ENCODE assay signal across 17 mouse cellular contexts in the genomic region with DNA sequence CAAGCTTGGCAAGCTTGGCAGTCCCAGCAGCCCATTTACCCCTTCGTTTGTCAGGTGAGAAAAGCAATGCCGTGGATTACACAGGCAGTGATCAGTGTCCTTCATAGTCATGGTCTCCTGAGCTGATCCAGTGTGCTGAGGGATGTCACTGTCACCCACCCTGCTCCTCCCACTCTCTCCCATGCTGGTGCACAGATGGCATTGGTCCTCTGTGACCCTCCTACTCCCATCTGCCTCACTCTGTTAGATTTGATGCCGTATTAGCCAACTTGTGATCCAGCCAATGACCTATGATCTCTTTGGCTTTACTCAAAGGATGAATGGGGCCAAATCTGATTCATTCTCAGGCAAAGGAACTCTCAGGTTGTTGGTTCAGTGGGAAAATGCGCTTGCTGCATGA. TPM values are rescaled to one million over a fixed set of nuclear protein-coding genes. Genes with fewer than 3 reads are reported as not detected.
DNase-seq lines count a peak whose midpoint lies in the region; ATAC-seq and TF ChIP-seq lines count a peak whose summit lies in the region.
"Had no signal": no experiment of that assay in that cellular context is flagged by ENCODE, and none has a peak within 500 bp of the region (broad histone marks: within the 10 kb centered on the region; RNA-seq: fewer than 3 reads in every experiment).

No protein-coding gene starts in this region.

- H3K9ac ChIP-seq in hindbrain, postnatal 0 days (replicated peaks; ENCODE audit: low read length), result no peak overlapping the region
- no peak overlapping the region for H3K9ac ChIP-seq in forebrain, embryonic 16.5 days (replicated peaks; ENCODE audit: low read depth, low read length)
- H3K9ac ChIP-seq: embryonic facial prominence, embryonic 15.5 days; forebrain, embryonic 12.5 days; kidney, embryonic 15.5 days; lung, embryonic 15.5 days; midbrain, embryonic 15.5 days; neural tube, embryonic 12.5 days had no signal

- H3K4me1 ChIP-seq in hindbrain, postnatal 0 days (ENCODE audit: insufficient read depth, low read length), result peaks cover 4% of the 10 kb centered on the region
- H3K4me1 ChIP-seq in hindbrain, embryonic 10.5 days (replicated peaks), result peaks cover 24% of the 10 kb centered on the region
- H3K4me1 ChIP-seq in forebrain, embryonic 16.5 days (replicated peaks; ENCODE audit: control insufficient read depth, insufficient read depth, low read length), result peaks cover 16% of the 10 kb centered on the region

- no peak overlapping the region for H3K4me3 ChIP-seq in hindbrain, postnatal 0 days (ENCODE audit: low read length)
- no peak overlapping the region for H3K4me3 ChIP-seq in hindbrain, embryonic 10.5 days
- H3K4me3 ChIP-seq in forebrain, embryonic 16.5 days (replicated peaks; ENCODE audit: low read length), result no peak overlapping the region
- H3K4me3 ChIP-seq: embryonic facial prominence, embryonic 15.5 days; forebrain, embryonic 12.5 days; heart, adult 2 months; kidney, embryonic 15.5 days; lung, embryonic 15.5 days; midbrain, embryonic 15.5 days; neural tube, embryonic 12.5 days had no signal

- peak; percentile 75 for DNase-seq in hindbrain, postnatal 0 days (ENCODE audit: low spot score)
- no peak for DNase-seq in hindbrain, embryonic 10.5 days (ENCODE audit: low spot score)
- DNase-seq in Muller cell, postnatal 12 days (ENCODE audit: inconsistent ontology term), result peak; percentile 60
- DNase-seq in adipocyte (ENCODE audit: low spot score), result peak; percentile 70
- peak; percentile 72 for DNase-seq in cerebellum, adult 9-11 months
- no peak for DNase-seq in right cerebral cortex, adult 18-20 months
- DNase-seq: heart, adult 2 months; heart, postnatal 10 days; liver had no signal

- no peaks in the 10 kb centered on the region for H3K9me3 ChIP-seq in hindbrain, postnatal 0 days (ENCODE audit: low read length)
- no peaks in the 10 kb centered on the region for H3K9me3 ChIP-seq in hindbrain, embryonic 10.5 days
- no peaks in the 10 kb centered on the region for H3K9me3 ChIP-seq in forebrain, embryonic 16.5 days (ENCODE audit: control insufficient read depth, low read length)
- H3K9me3 ChIP-seq: embryonic facial prominence, embryonic 15.5 days; forebrain, embryonic 12.5 days; G1E; kidney, embryonic 15.5 days; lung, embryonic 15.5 days; midbrain, embryonic 15.5 days; neural tube, embryonic 12.5 days had no signal

- WGBS in hindbrain, postnatal 0 days, result 66% methylated on average over 4 of the region's 4 CpGs
- WGBS in hindbrain, embryonic 10.5 days, result 76% methylated on average over 4 of the region's 4 CpGs
- 58% methylated on average over 4 of the region's 4 CpGs for WGBS in forebrain, embryonic 16.5 days

- no peak overlapping the region for H3K4me2 ChIP-seq in hindbrain, postnatal 0 days (ENCODE audit: low read depth, low read length)
- H3K4me2 ChIP-seq in forebrain, embryonic 16.5 days (ENCODE audit: low read length), result no peak overlapping the region
- H3K4me2 ChIP-seq: embryonic facial prominence, embryonic 15.5 days; forebrain, embryonic 12.5 days; kidney, embryonic 15.5 days; lung, embryonic 15.5 days; midbrain, embryonic 15.5 days; neural tube, embryonic 12.5 days had no signal

- H3K27me3 ChIP-seq in hindbrain, postnatal 0 days (ENCODE audit: insufficient read depth, low read length), result no peaks in the 10 kb centered on the region
- peaks cover 27% of the 10 kb centered on the region for H3K27me3 ChIP-seq in hindbrain, embryonic 10.5 days (ENCODE audit: insufficient read depth, poor library complexity, severe bottlenecking)
- peaks cover 9% of the 10 kb centered on the region for H3K27me3 ChIP-seq in forebrain, embryonic 16.5 days (replicated peaks; ENCODE audit: control insufficient read depth, insufficient read depth, low read length)

- no peaks in the 10 kb centered on the region for H3K36me3 ChIP-seq in hindbrain, postnatal 0 days (ENCODE audit: insufficient read depth, low read length)
- H3K36me3 ChIP-seq in hindbrain, embryonic 10.5 days, result no peaks in the 10 kb centered on the region
- no peaks in the 10 kb centered on the region for H3K36me3 ChIP-seq in forebrain, embryonic 16.5 days (ENCODE audit: control insufficient read depth, insufficient read depth)
- H3K36me3 ChIP-seq: embryonic facial prominence, embryonic 15.5 days; forebrain, embryonic 12.5 days; G1E; kidney, embryonic 15.5 days; lung, embryonic 15.5 days; midbrain, embryonic 15.5 days; neural tube, embryonic 12.5 days had no signal

- H3K27ac ChIP-seq in hindbrain, postnatal 0 days, result peak overlapping the region; percentile 3; the same call in 1 of the 2 replicates
- H3K27ac ChIP-seq in hindbrain, embryonic 10.5 days, result no peak overlapping the region
- no peak overlapping the region for H3K27ac ChIP-seq in forebrain, embryonic 16.5 days (ENCODE audit: low read length)
- H3K27ac ChIP-seq: embryonic facial prominence, embryonic 15.5 days; forebrain, embryonic 12.5 days; heart, adult 2 months; kidney, embryonic 15.5 days; lung, embryonic 15.5 days; midbrain, embryonic 15.5 days; neural tube, embryonic 12.5 days had no signal

- no peak for TF ChIP-seq CTCF in hindbrain, postnatal 0 days (IDR thresholded peaks at IDR 0.05; ENCODE audit: low read depth)

- peak; percentile 63 for ATAC-seq in hindbrain, postnatal 0 days
- ATAC-seq in forebrain, embryonic 16.5 days, result no peak
- ATAC-seq: midbrain, embryonic 15.5 days had no signal

RNA-seq across cellular contexts. Expression of gene Adra1d, which starts 20.4 kb away (rescaled TPM):
- 4.1 and 5.1 TPM in 2 replicates for total RNA-seq in hindbrain, postnatal 0 days (2014; rRNA removed)
- 0.81 and 0.84 TPM in 2 replicates for polyA plus RNA-seq in hindbrain, postnatal 0 days (2015; fragmentation: Nextera tagmentation; extraction: Ambion mirVana)
- polyA plus RNA-seq in hindbrain, embryonic 10.5 days (2016; fragmentation: Nextera tagmentation; extraction: Ambion mirVana), result 0.16 and 0.31 TPM in 2 replicates
- 0.10 TPM in 1 of 2 replicates, not detected in the other for polyA plus RNA-seq in forebrain, embryonic 16.5 days (2015; fragmentation: Nextera tagmentation; extraction: Ambion mirVana)
- total RNA-seq: G1E had no signal
- polyA plus RNA-seq: forebrain, embryonic 12.5 days; G1E had no signal

RNA-seq across cellular contexts. Expression of gene Smox, which starts 50.4 kb away (rescaled TPM):
- total RNA-seq in hindbrain, postnatal 0 days (2014; rRNA removed), result 214 and 230 TPM in 2 replicates
- 94.2 and 103 TPM in 2 replicates for polyA plus RNA-seq in hindbrain, postnatal 0 days (2015; fragmentation: Nextera tagmentation; extraction: Ambion mirVana)
- polyA plus RNA-seq in hindbrain, embryonic 10.5 days (2016; fragmentation: Nextera tagmentation; extraction: Ambion mirVana), result 30.0 and 34.1 TPM in 2 replicates
- polyA plus RNA-seq in forebrain, embryonic 16.5 days (2015; fragmentation: Nextera tagmentation; extraction: Ambion mirVana), result 56.2 and 57.2 TPM in 2 replicates

Comparison
In these comparisons a context has a peak if more than half of its experiments do, and no peak if none do; other contexts are left out.
1. DNase-seq: peak in hindbrain, postnatal 0 days (single experiment), Muller cell, postnatal 12 days (single experiment), adipocyte (single experiment) and cerebellum, adult 9-11 months (single experiment); none in hindbrain, embryonic 10.5 days (single experiment) and right cerebral cortex, adult 18-20 months (single experiment).